Mouse (Mus musculus): ENCODE results near the gene Litaf. TPM values are rescaled to one million over a fixed set of nuclear protein-coding genes. Genes with fewer than 3 reads are reported as not detected.

Litaf gene
- 10 to 100 TPM; 40.1 to 49.5 TPM for polyA plus RNA-seq (2017; shearing (Covaris generic))

DNA sequence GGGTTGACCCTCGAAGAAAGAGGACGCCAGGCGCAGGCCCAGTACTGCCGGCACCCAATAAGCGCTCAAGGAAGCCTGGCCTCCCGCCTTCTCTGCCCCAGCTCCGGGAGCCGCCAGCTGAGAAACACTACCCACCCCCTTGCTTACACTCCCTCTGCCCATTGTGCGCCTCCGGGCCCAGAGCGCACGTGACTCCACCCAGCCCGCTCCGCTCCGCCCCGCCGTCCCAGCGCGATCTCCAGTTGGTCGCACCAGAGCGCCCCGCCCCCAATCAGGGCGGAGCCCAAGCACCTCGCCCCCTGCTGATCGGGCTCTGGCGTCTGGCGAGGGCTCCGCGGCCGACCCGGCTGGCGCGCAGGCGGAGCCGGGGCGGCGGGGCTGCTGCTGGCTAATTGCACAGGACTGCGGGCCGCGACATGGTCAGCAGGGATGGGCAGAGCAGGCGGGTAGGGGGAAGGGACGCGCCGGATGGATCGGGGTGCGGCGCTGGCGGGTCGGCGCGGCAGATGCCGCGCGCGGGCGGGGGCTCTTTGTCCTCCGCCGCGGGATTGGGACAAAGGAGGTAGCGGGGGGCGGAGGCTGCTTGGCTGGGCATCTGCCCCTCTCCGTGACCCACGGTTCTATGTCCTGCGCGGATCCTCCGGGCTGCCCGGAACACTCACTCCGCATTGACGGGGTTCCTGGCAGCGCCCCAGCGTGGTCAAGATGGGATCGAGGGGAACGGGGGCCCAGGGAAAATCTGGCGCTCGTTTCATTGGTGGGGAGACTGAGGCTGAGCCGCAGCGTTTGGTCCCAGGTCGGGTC, at the start of gene Litaf:
Gene Litaf (minus strand): TSS at position 129 of the 804 bp plus-strand sequence.
- peak; percentile 98 for ATAC-seq

DNA sequence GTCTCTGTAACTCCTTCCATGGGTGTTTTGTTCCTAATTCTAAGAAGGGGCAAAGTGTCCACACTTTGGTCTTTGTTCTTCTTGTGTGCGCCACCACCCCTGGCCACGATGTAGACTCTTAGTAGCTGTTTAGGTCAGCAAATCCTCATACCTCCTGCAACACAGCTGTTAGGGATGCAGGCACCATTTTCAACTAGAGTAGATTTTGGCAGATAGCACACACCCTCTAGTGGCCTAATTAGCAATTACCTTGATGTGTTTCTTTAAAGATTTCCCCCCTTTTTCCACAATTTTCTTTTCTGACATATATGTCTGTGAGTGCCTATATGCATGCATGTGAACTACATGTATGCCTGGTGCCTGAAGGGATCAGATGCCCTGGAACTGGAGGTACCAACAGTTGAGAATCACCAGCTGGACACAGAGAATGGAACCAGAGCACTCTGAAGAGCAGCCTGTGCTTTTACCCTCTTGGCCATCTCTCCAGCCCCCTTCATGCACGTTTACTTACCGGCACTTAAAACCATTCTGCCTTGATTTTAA, 43.3 kb upstream of the Litaf start:
- peak; percentile 43 for ATAC-seq

DNA sequence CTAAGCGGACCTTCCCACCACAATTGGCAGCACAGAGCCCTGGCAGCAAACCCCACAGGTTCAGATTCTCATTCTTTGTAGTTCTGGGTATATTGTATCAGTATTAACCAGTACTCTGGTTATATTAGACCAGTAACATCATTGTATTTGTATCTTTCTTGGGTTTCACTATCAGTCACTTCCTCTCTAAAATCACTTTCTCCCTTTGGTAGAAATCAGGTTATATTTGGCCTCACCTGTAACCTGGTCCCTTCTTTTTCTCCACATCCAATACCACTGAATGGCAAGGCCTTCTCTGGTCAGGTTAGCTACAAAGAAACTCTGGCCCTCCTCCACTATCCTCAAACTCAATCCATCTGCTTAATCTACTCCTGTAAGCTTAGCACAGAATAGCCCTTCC, 38.9 kb upstream of the Litaf start:
- no peak for ATAC-seq

DNA sequence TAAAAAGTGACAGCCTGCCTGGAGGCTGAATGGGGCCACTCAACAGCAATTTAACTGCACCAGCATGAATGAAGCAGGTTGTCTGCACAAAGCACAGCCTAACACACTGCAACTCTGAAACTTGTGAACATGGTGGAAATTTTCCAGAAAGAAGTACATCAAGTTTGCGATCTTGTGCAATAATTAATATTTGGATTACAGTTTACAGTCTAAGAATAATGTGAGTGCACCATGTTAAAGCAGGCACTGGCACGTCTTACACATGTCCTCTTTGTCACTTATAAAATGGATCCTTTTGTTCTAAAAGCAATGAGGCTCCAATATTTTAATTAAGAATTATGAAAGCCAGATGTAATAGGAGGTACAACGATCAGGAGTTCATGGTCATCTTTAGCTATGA, 31.3 kb upstream of the Litaf start:
- no peak for ATAC-seq

DNA sequence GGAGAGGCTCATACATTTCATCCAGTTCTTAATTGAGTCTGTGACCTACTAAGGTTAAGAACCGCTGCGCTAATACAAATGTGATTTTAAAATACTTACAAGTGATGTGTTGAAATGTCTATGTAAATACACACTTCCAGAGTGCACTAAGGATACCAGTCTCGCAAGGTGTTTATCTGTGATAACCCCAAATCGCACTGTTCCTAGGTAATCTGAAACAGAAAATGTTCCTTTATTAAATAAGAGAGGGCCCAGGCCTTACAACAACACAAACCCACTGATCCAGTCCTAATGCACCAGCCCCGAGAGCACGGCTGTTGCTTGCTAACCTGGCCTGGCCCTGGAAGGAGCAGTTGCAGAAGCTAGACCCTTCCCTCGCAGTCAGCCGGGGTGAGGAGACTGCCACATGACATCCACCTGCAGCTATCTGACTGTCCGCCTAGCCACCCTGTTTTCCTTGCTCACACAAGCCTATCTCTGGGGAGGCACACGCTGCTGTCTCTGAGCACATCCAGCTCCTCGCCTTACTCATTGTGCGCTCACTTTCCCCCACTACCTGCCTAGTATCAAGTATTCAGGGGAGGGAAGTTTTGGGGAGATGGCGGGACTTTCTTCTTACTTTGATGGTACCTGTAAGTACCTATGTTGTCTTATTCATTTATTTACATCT, 27.9 kb upstream of the Litaf start:
- ATAC-seq: no peak

DNA sequence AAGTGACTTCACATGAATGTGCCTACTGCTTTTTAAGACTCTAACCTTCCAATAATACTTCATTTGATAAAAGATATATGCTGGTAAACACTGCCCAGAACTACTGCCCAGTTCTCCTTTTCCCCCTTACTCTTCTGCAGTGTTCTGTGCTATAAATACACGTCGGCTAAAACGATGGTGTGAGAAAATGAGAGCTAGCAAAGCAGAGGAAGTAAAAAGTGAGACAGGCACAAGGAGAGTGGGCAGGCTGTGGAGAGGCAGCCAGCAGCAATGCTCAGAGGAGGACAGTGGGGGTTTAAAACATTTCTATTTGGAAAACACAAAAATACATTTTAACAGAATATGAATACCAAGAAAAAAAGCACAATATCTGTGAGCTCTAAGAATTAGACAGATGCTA, 26.6 kb upstream of the Litaf start:
- ATAC-seq: no peak

DNA sequence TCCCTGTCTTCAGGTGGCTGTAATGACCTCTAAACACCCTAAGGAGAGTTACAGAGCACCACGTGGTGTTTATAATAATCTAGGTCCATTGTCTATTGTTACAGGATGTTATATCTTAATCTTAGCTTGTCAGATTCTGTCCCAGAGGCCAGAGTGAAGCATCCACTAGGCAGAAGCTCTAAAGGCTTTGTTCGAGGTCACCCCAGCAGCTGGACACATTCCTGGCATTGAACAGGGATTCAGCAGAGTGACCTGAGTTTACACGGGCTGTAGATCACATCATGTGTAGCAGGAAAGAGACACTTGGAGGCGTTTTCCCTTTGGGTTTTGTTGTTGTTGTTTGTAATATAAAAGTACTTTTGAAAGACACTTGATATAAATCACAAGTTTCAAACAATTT, 26.1 kb upstream of the Litaf start:
- ATAC-seq: no peak

DNA sequence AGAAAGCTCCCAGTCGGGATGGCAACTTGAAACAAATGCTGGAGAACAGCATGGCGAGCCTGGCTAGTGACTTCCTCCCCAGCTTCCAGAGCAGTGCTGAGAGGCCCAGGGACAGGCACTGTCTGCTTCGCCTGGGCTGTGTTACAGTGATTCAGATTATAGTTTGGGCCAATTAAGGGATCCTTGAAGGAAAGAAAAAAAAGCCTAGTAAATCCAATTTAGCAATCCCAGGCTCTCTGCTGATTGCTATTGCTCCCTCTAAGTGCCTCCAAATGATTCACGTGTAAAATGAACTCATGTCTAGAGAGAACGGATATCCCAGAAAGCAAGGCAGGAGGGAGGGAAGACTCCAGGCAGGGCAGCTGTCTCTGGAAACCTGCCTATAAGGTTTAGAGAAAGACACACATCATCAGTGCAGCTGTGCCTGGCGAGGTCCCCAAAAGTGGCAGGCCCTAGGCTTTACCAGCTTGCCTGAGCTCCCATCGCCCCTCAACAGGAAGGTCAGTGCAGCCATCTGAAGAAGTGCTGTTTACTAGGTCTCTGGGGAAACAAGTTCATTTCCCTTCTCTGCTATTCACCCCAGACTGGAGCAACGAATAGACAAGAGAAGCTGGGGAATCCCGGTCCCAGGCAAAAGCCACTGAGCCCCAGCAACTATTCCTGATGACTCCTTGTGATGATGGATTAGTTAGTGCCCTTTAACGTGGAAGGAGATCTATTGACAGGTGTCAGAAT, 25.0 kb upstream of the Litaf start:
- ATAC-seq: no peak

DNA sequence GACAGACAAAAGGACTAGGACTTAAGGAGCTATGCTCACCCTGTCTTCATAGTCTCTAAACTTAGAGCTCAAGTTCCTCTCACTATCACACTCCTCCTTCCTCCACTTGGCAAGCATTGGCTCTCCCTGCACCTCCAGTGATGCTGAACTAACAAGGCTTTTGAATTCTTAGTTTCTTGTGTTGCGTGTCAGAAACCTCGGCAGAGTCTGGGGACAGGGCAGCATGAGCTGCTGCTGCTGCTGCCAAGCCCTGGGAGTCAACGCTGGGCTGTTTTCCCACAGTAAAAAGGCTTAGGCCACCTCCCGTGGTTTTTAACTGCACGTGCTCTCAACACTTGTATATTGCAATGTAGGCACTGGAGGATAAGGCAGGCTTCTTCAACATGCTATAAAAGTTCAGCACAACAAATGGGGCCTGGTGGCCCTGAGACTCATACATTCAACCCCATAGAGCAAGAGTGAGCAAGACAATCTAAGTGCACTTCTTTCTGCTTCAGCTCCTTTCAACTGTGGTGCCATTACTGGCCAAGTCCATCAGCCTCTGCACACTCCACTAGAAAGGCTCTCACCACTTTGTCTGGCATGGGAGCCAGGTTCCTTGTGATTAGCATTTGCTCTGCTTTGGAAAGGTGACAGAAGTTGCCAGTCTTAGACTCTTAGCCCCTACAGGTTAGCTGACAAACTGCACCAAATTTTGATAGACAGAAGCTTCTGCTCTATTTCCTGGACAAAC, 21.1 kb upstream of the Litaf start:
- no peak for ATAC-seq

DNA sequence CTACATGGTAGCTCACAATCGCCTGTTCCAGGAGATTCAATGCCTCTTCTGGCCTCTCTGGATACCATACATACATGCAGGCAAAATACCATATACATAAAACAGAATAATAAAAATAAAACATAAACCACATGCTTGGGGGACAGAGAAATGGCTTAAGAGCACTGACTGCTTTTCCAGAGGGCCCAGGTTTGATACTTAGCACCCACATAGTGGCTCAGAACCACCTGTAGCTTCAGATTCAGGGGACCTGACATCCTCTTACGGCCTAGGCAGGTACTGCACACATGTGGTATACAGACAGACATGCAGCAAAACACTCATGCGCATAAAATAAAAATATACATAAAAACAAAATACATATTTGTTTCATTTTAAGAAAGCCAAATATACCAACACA, 20.3 kb upstream of the Litaf start:
- no peak for ATAC-seq

DNA sequence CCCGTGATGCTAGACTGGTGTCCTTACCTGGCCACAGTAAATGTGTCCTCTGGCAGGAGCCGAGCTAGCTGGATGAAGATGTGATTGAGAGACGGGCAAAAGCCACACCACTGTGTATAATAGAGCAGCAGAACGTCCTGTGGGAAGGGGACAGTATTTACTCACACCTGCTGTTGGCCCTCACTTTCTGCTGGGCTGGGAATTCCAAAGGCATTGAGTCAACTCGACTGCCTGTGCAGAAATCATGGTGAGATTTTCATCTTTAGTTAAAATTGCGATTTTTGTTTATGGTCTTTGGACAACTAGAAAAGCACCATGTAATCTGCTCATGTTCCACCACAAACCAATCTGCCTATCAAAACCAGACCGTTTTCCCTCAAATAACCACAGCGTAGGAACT, 18.2 kb upstream of the Litaf start:
- ATAC-seq: no peak

DNA sequence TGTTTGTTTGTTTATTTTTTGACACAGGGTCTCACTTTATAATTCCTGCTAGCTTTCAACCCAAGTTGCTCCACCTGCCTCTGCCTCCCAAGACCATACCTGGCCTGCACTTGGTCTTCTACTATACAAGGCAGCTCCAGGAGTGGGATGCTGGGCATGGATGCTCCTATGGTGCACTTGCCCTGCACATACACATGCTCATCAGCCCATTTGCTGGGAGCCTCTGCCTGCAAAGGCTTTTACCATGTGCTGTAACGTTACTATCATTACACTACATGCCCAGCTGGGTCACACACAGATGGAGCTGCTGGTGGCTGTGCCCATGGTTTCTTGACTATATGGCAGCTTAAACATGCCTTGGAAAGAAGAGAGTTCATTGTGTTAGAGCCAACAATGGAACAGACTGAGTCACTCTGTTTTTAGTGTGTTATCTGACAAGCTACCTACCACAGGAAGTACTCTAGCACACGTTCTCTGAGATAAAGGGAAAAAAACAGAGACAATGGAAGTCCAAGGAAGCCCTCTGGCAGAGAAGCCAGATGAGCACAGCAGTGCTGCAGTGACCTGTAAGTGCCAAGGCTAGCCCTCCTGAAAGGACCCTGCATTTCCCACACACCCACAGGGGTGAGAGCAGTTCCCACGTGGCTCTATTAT, 12.4 kb upstream of the Litaf start:
- peak; percentile 21 for ATAC-seq

DNA sequence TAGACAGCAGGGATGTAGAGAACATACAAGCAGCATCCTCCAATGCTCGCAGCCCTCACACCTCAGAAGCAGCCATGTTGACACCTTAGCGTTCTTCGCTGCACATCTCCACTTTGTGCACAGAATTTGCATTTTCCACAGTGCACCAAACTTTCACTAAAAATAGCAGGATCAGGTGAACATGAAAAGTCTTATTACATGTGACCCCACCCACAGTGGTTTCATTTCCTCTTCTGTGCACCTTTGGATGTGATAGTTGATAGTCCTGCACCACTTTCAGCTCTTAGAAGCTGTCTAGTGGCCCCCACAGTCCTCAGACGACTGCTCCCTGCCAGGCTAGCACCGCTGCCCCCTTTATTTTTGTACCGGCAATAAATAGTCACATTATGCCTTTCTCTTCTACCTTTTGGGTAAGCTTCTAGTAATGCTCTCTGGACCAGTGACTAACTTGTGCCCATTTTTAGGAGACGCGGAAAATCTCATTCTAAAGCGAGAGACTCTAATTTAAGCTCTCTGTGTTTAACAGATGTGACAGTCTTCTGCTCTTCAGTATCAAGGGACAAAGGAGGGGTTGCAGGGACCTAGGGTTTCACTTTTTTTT, 11.7 kb upstream of the Litaf start:
- ATAC-seq: peak; percentile 63

DNA sequence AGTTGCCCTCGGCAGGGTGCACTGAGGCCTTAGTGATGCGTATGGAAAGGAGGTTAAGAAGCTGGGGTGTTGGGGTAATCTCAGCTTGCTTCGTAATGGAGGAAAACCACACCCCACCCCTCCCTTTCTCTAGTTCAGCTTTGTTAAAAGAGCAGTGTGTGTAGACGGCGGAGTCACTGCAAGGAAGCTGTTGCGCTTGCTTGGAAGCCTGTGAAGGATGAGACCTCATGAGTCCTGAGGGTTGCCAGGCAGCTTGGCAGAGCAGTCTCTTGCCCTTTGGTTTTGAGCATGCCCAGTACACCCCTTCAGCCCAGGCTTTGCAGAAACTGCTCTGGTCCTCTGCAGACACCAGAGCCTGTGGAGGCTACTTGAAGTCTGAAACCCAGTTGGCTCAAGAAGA, 7.1 kb upstream of the Litaf start:
- ATAC-seq: no peak

DNA sequence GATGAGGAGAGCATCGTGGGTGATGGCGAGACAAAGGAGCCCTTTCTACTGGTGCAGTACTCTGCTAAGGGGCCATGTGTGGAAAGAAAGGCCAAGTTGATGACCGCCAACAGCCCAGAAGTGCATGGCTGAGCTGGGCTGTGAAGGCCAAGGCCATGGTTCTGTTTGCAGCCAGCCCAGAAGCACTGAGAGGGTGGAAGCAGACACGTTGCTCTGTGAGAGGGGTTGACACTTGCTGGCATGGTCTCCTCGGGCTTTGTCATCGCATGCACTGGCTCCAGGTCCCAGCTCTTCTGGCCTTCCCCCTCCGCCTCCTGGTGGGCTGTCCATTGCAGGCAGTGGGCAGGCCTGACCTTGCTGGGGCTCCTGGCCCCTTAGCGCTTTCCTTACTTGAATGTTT, 6.5 kb upstream of the Litaf start:
- ATAC-seq: no peak

DNA sequence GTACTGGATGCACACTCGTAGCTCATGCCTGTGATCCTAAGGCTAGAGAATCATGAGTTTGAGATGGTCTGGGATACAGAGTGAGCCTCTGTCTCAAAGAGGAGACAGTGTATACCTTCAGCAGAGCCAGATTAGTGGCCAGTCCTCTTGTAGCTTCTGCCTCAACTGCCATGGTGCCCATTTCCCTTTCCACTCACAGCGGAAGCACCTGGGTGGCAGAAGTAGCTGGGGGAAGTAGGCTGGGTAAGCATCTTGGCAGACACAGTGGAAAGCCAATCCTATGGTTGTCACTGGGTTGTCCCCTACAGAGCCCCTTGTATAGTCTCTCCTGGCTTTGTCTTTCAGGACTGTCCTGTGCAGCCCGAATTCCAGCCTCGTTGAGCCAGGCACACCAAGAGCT, 5.9 kb upstream of the Litaf start:
- ATAC-seq: no peak

DNA sequence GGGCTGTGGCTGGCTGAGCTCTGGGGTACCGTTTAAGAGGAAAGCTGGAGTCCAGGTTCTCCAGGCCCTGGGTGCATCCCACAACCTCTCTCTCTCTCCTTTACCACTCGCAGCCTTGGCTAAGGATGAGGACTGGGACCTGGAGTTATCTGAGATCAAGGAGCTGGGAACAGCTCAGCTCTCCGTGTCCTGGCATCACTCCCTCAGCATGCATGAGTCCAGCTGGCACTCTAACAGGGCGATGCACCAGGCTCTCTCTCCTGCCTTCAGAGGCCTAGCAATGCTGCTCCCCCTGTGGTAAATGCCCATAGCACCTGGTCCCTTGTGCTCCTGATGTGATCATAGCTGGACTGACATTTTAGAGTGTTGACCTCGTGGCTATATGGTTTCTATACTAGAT, 5.2 kb upstream of the Litaf start:
- ATAC-seq: no peak

DNA sequence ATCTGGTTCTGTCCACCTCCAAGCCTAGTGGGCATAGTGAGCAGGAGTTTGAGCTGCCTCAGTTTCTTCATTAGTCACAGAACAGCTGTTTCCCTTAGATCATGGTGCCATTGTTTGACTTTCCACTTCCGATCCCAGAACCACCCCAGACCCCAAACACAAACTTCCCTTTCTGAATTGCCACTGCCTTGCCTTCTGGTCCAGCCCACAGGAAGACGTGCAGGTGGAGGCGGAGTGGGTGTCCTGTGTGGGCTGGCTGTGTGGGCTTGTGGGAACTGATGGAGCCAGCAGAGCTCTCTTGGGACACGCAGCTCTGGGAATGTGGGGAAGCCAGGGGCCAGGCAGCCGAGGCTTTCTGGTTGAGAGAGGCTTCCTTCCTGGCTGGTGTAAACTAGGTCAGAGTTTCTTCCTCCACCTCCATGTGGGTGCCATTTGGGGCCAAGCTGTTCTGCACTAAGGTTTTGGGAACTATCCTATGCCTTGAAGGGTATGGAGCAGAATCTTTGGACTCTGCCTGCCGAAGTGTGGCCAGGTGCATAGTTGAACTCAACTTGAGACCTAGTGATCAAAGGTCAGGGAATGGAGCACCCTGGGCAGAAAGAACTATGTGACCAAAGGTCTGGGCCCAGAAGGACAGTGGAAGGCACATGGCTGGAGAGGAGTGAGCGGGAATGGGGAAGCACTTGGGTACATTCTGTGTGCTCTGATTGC, 3.9 kb upstream of the Litaf start:
- no peak for ATAC-seq

DNA sequence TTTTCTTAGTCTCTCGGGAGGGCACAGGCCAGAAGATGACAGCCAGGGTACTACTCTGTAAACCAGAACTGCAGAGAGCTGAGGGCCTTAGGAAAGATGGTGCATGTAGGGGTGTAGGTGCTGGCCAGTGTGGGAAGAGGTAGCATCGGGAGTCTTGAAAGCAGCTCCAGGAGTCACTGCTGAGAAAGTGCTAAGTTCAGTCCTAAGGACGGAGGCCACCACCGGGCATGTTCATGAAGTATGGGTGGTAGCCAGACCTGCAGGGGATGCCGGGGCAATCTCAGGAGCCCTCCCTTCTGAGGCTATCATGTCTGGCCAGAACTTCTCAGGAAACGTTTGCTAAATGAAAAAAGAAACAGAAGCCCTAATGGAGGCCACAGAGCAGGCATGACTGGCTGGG, 3.3 kb upstream of the Litaf start:
- no peak for ATAC-seq

DNA sequence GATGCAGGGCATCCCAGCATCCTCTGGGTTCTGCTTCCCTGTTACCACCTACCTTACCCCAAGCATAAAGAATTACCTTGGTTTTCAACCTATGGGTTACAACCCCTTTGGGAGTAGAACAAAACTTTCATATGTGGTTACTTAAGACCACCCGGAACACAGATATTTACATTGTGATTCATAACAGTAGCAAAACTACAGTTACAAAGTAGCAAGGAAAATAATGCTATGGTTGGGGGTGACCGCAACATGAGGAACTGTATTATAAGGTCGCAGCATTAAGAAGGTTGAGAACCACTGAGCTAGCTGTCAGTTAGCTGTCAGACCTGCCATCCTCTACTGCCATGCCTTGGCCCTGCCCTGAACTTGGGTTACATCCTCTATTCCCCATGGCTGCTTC, 2.7 kb upstream of the Litaf start:
- no peak for ATAC-seq

DNA sequence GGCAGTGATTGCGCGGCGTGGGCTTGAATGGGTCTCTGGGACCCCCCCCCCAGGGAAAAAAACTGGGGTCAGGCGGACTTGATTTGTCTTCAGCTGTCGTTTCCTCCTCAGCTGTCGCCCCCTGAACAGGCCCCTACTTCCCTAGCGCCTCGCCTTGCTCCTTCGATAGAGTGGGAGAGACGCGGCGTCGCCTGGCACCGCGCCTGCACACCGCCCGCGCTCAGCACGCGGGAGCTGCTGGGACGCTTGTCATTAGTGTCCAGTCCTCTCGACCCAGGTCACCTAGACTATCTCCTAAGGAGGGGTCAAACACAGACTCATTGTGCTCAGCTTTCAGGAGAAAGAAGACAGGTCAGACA, 855 bp upstream of the Litaf start:
- ATAC-seq: no peak
